Mouse (Mus musculus) liver, embryonic 14.5 days (tissue): ENCODE measurements around the gene Adcyap1r1.

Experiments used
- CTCF ChIP-seq: IDR thresholded peaks from 2 replicates; pipeline ENCODE4 v1.5.1; 2016; ENCODE audit warnings: antibody characterized with exemption, low read depth, control low read depth
- EP300 ChIP-seq: IDR thresholded peaks from 2 replicates; pipeline ENCODE4 v1.6.1; 2016; ENCODE audit warnings: antibody characterized with exemption, low read depth

DNA sequence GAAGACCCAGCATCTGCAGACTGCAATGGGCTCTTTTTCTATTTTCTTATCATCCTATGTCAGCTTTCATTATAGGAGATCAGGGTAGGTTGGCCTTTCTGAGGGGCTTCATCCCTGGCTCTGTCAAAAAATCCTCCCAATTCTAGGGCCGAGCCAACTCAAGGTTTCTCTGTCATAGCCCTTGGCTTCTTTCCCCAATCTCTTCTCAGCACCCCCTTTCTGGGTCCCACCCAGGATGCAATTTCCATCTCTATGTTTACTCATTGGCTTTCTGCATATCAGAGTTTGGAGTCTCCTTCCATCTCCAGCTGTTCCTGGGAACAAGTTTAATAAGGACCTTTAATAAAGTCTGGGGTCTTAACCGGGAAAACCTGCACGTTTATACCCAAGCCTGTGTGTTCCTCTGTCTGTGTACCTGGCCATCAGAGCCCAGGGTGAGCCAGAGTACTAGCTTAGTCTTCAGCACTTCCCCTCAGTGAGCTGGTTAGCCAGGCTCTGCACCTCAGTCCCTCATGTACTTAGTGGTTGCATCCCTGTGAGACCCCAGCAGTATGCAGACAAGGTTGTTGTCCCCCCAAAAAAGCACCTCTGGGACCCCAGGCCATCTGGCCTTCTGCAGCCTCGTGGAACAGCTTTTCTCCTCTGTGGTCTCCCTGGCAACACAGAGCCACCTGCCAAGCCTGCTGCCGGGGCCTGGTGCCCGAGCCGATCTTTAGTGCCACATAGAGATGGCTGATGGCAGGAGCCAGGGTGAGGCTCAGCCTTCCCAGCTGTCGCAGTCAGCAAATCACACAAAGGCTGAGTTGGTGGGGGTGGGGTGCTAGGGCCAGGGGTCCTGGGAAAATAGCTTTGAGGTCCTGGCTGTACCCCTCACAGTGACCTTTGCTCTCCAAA, 16.3 kb upstream of the Adcyap1r1 start:
- TF ChIP-seq CTCF (no peak), EP300 (no peak)
